Mouse (Mus musculus): ENCODE measurements around the gene Dhx33. TPM values are rescaled to one million over a fixed set of nuclear protein-coding genes. Genes with fewer than 3 reads are reported as not detected.

Dhx33 gene
- polyA plus RNA-seq, 1 experiment from 2014 or later = 3.5 TPM

- under 1% methylated on average over 25 of the region's 25 CpGs for WGBS
- peak overlapping the region; percentile 88 for H3K9ac ChIP-seq (ENCODE audit: low read depth, low read length)
- no peaks in the 10 kb centered on the region for H3K27me3 ChIP-seq (replicated peaks; ENCODE audit: control insufficient read depth, insufficient read depth, low read length)
- ATAC-seq = peak; percentile 20; the same call in 1 of the 2 replicates
- H3K27ac ChIP-seq (ENCODE audit: low read depth, low read length) = peak overlapping the region; percentile 85
- no peak for TF ChIP-seq CTCF (IDR thresholded peaks at IDR 0.05; ENCODE audit: low read depth)
- peak overlapping the region; percentile 90 for H3K4me2 ChIP-seq (replicated peaks; ENCODE audit: low read depth)
- no peaks in the 10 kb centered on the region for H3K4me1 ChIP-seq (replicated peaks; ENCODE audit: control insufficient read depth, insufficient read depth, low read length)
- peaks cover 28% of the 10 kb centered on the region for H3K36me3 ChIP-seq (ENCODE audit: control insufficient read depth, insufficient read depth)
- peak overlapping the region; percentile 94 for H3K4me3 ChIP-seq (ENCODE audit: low read depth, low read length)
- H3K9me3 ChIP-seq (ENCODE audit: control insufficient read depth) = no peaks in the 10 kb centered on the region
Observed at GRCm38 (mm10) chr11:70969271-70969794, 34.9 kb downstream of the Dhx33 start.

GRCm38 (mm10) chr11:70964222-70964907 is 39.9 kb downstream of the Dhx33 start:
- H3K36me3 ChIP-seq (ENCODE audit: control insufficient read depth, insufficient read depth) = peaks cover 61% of the 10 kb centered on the region
- no peak for ATAC-seq
- 78% methylated on average over 4 of the region's 4 CpGs for WGBS

GRCm38 (mm10) chr11:70960786-70961554 is 43.3 kb downstream of the Dhx33 start:
- no peaks in the 10 kb centered on the region for H3K9me3 ChIP-seq (ENCODE audit: control insufficient read depth)
- H3K36me3 ChIP-seq (ENCODE audit: control insufficient read depth, insufficient read depth) = peaks cover 85% of the 10 kb centered on the region
- H3K9ac ChIP-seq (ENCODE audit: low read depth, low read length) = no peak overlapping the region
- TF ChIP-seq CTCF (IDR thresholded peaks at IDR 0.05; ENCODE audit: low read depth) = no peak
- 90% methylated on average over 5 of the region's 5 CpGs for WGBS
- no peak overlapping the region for H3K27ac ChIP-seq (ENCODE audit: low read depth, low read length)
- H3K4me3 ChIP-seq (ENCODE audit: low read depth, low read length) = no peak overlapping the region
- H3K4me2 ChIP-seq (replicated peaks; ENCODE audit: low read depth) = no peak overlapping the region
- no peaks in the 10 kb centered on the region for H3K27me3 ChIP-seq (replicated peaks; ENCODE audit: control insufficient read depth, insufficient read depth, low read length)
- H3K4me1 ChIP-seq (replicated peaks; ENCODE audit: control insufficient read depth, insufficient read depth, low read length) = no peaks in the 10 kb centered on the region
- ATAC-seq = no peak

More at GRCm38 (mm10) chr11:70964222-70964907, 39.9 kb downstream of the Dhx33 start:
- no peak overlapping the region for H3K4me2 ChIP-seq (replicated peaks; ENCODE audit: low read depth)
- H3K27me3 ChIP-seq (replicated peaks; ENCODE audit: control insufficient read depth, insufficient read depth, low read length) = no peaks in the 10 kb centered on the region
- H3K9ac ChIP-seq (ENCODE audit: low read depth, low read length) = no peak overlapping the region
- TF ChIP-seq CTCF (IDR thresholded peaks at IDR 0.05; ENCODE audit: low read depth) = no peak
- no peak overlapping the region for H3K27ac ChIP-seq (ENCODE audit: low read depth, low read length)
- no peaks in the 10 kb centered on the region for H3K9me3 ChIP-seq (ENCODE audit: control insufficient read depth)
- H3K4me3 ChIP-seq (ENCODE audit: low read depth, low read length) = no peak overlapping the region
- no peaks in the 10 kb centered on the region for H3K4me1 ChIP-seq (replicated peaks; ENCODE audit: control insufficient read depth, insufficient read depth, low read length)

- Histone ChIP-seq H3K4me2 (replicated peaks; ENCODE audit: low read depth) (no peak overlapping the region), H3K36me3 (ENCODE audit: control insufficient read depth, insufficient read depth) (peaks cover 83% of the 10 kb centered on the region), H3K4me3 (ENCODE audit: low read depth, low read length) (no peak overlapping the region), H3K27me3 (replicated peaks; ENCODE audit: control insufficient read depth, insufficient read depth, low read length) (no peaks in the 10 kb centered on the region), H3K9ac (ENCODE audit: low read depth, low read length) (no peak overlapping the region), H3K4me1 (replicated peaks; ENCODE audit: control insufficient read depth, insufficient read depth, low read length) (no peaks in the 10 kb centered on the region), H3K27ac (ENCODE audit: low read depth, low read length) (no peak overlapping the region), H3K9me3 (ENCODE audit: control insufficient read depth) (no peaks in the 10 kb centered on the region)
- WGBS = 89% methylated on average over 4 of the region's 4 CpGs
- no peak for TF ChIP-seq CTCF (IDR thresholded peaks at IDR 0.05; ENCODE audit: low read depth)
- no peak for ATAC-seq
Observed at GRCm38 (mm10) chr11:70954711-70955110, 49.5 kb downstream of the Dhx33 start.

- peaks cover 88% of the 10 kb centered on the region for H3K36me3 ChIP-seq (ENCODE audit: control insufficient read depth, insufficient read depth)
- no peak overlapping the region for H3K9ac ChIP-seq (ENCODE audit: low read depth, low read length)
- TF ChIP-seq CTCF (IDR thresholded peaks at IDR 0.05; ENCODE audit: low read depth) = no peak
- no peaks in the 10 kb centered on the region for H3K9me3 ChIP-seq (ENCODE audit: control insufficient read depth)
- H3K27ac ChIP-seq (ENCODE audit: low read depth, low read length) = no peak overlapping the region; the same call in 1 of the 2 replicates
- H3K4me1 ChIP-seq (replicated peaks; ENCODE audit: control insufficient read depth, insufficient read depth, low read length) = no peaks in the 10 kb centered on the region
- no peak overlapping the region for H3K4me2 ChIP-seq (replicated peaks; ENCODE audit: low read depth)
- WGBS = 82% methylated on average over 4 of the region's 4 CpGs
- no peak for ATAC-seq
- no peaks in the 10 kb centered on the region for H3K27me3 ChIP-seq (replicated peaks; ENCODE audit: control insufficient read depth, insufficient read depth, low read length)
- H3K4me3 ChIP-seq (ENCODE audit: low read depth, low read length) = no peak overlapping the region
Observed at GRCm38 (mm10) chr11:70944935-70945817, 59.1 kb downstream of the Dhx33 start.

Data from intestine, postnatal 0 days (tissue).